Comparison of ENCODE assay signal across 11 mouse cellular contexts in genomic region chr16:44507027-44507929, GRCm38 (mm10). TPM values are rescaled to one million over a fixed set of nuclear protein-coding genes. Genes with fewer than 3 reads are reported as not detected.
DNase-seq lines count a peak whose midpoint lies in the region; ATAC-seq and TF ChIP-seq lines count a peak whose summit lies in the region.
"Had no signal": no experiment of that assay in that cellular context is flagged by ENCODE, and none has a peak within 500 bp of the region (broad histone marks: within the 10 kb centered on the region; RNA-seq: fewer than 3 reads in every experiment).

No protein-coding gene starts in this region.

- H3K9ac ChIP-seq in lung, embryonic 14.5 days, result no peak overlapping the region
- H3K9ac ChIP-seq in forebrain, embryonic 14.5 days (ENCODE audit: low read length), result no peak overlapping the region
- H3K9ac ChIP-seq in limb, embryonic 13.5 days, result no peak overlapping the region
- H3K9ac ChIP-seq in neural tube, embryonic 14.5 days (replicated peaks; ENCODE audit: low read depth, low read length), result no peak overlapping the region
- H3K9ac ChIP-seq: liver, embryonic 12.5 days had no signal

- ATAC-seq in lung, embryonic 14.5 days (ENCODE audit: insufficient read depth), result peak; percentile 84
- ATAC-seq in forebrain, embryonic 14.5 days, result peak; percentile 49
- no peak for ATAC-seq in limb, embryonic 13.5 days (ENCODE audit: low FRiP score, low read depth)
- ATAC-seq in neural tube, embryonic 14.5 days (ENCODE audit: low read depth), result peak; percentile 56; the same call in 1 of the 2 replicates
- ATAC-seq: liver, embryonic 12.5 days had no signal

- no peaks in the 10 kb centered on the region for H3K27me3 ChIP-seq in lung, embryonic 14.5 days (ENCODE audit: insufficient read depth, low read length)
- no peaks in the 10 kb centered on the region for H3K27me3 ChIP-seq in forebrain, embryonic 14.5 days (replicated peaks; ENCODE audit: control insufficient read depth, insufficient read depth, low read length)
- H3K27me3 ChIP-seq in limb, embryonic 13.5 days, result no peaks in the 10 kb centered on the region
- no peaks in the 10 kb centered on the region for H3K27me3 ChIP-seq in neural tube, embryonic 14.5 days (ENCODE audit: control insufficient read depth, insufficient read depth, low read length)
- H3K27me3 ChIP-seq: CH12.LX; liver, embryonic 12.5 days had no signal

- WGBS in lung, embryonic 14.5 days, result 32% methylated on average over 10 of the region's 10 CpGs
- 65% methylated on average over 10 of the region's 10 CpGs for WGBS in lung, adult 2 months
- 55% methylated on average over 10 of the region's 10 CpGs for WGBS in forebrain, embryonic 14.5 days
- 39% methylated on average over 10 of the region's 10 CpGs for WGBS in limb, embryonic 13.5 days
- 74% methylated on average over 10 of the region's 10 CpGs for WGBS in neural tube, embryonic 14.5 days

- DNase-seq in lung, embryonic 14.5 days, result peak; percentile 92
- no peak for DNase-seq in lung, adult 2 months
- peak; percentile 56 for DNase-seq in forebrain, embryonic 14.5 days (ENCODE audit: low spot score)
- no peak for DNase-seq in layer of hippocampus, adult 9-11 months
- DNase-seq in retina, embryonic 14.5 days (ENCODE audit: low spot score), result no peak
- DNase-seq: gastrocnemius, postnatal 10 days; heart, postnatal 10 days had no signal

- peaks cover 53% of the 10 kb centered on the region for H3K36me3 ChIP-seq in lung, embryonic 14.5 days (ENCODE audit: insufficient read depth)
- H3K36me3 ChIP-seq in forebrain, embryonic 14.5 days (ENCODE audit: control insufficient read depth, insufficient read depth, low read length), result peaks cover 39% of the 10 kb centered on the region
- H3K36me3 ChIP-seq in limb, embryonic 13.5 days, result peaks cover 87% of the 10 kb centered on the region
- no peaks in the 10 kb centered on the region for H3K36me3 ChIP-seq in neural tube, embryonic 14.5 days (ENCODE audit: control insufficient read depth, insufficient read depth, low read length)
- H3K36me3 ChIP-seq: liver, embryonic 12.5 days had no signal

- no peak for TF ChIP-seq CTCF in lung, embryonic 14.5 days (IDR thresholded peaks at IDR 0.05; ENCODE audit: low read depth)
- no peak for TF ChIP-seq CTCF in lung, adult 2 months (IDR thresholded peaks at IDR 0.05; ENCODE audit: insufficient read depth, low read length)

- peak overlapping the region; percentile 71 for H3K27ac ChIP-seq in lung, embryonic 14.5 days (ENCODE audit: low read depth)
- H3K27ac ChIP-seq in forebrain, embryonic 14.5 days (ENCODE audit: low read depth, low read length), result peak overlapping the region; percentile 66; the same call in 1 of the 2 replicates
- H3K27ac ChIP-seq in limb, embryonic 13.5 days, result peak overlapping the region; percentile 70
- H3K27ac ChIP-seq in neural tube, embryonic 14.5 days (ENCODE audit: low read depth, low read length), result no peak overlapping the region
- H3K27ac ChIP-seq: liver, embryonic 12.5 days had no signal

- peaks cover 25% of the 10 kb centered on the region for H3K4me1 ChIP-seq in lung, embryonic 14.5 days (ENCODE audit: insufficient read depth)
- no peaks in the 10 kb centered on the region; the same call in 1 of the 2 replicates for H3K4me1 ChIP-seq in lung, adult 2 months (ENCODE audit: control insufficient read depth, insufficient read depth, low read length)
- peaks cover 9% of the 10 kb centered on the region for H3K4me1 ChIP-seq in forebrain, embryonic 14.5 days (ENCODE audit: control insufficient read depth, insufficient read depth, low read length)
- peaks cover 51% of the 10 kb centered on the region for H3K4me1 ChIP-seq in limb, embryonic 13.5 days
- no peaks in the 10 kb centered on the region for H3K4me1 ChIP-seq in neural tube, embryonic 14.5 days (ENCODE audit: control insufficient read depth, insufficient read depth, low read length)
- H3K4me1 ChIP-seq: liver, embryonic 12.5 days had no signal

- no peak for TF ChIP-seq POLR2A in lung, adult 2 months (IDR thresholded peaks at IDR 0.05; ENCODE audit: borderline replicate concordance, extremely low read depth, low read depth, low read length)

- H3K4me2 ChIP-seq in lung, embryonic 14.5 days, result no peak overlapping the region
- H3K4me2 ChIP-seq in forebrain, embryonic 14.5 days (ENCODE audit: low read length), result no peak overlapping the region
- no peak overlapping the region for H3K4me2 ChIP-seq in limb, embryonic 13.5 days (replicated peaks)
- no peak overlapping the region for H3K4me2 ChIP-seq in neural tube, embryonic 14.5 days (ENCODE audit: low read depth, low read length)
- H3K4me2 ChIP-seq: liver, embryonic 12.5 days had no signal

- H3K9me3 ChIP-seq in lung, embryonic 14.5 days (ENCODE audit: low read depth, low read length), result no peaks in the 10 kb centered on the region
- peaks cover 4% of the 10 kb centered on the region; the same call in 1 of the 2 replicates for H3K9me3 ChIP-seq in forebrain, embryonic 14.5 days (replicated peaks; ENCODE audit: control insufficient read depth, low read length)
- peaks cover 11% of the 10 kb centered on the region; the same call in 1 of the 2 replicates for H3K9me3 ChIP-seq in limb, embryonic 13.5 days
- H3K9me3 ChIP-seq in neural tube, embryonic 14.5 days (ENCODE audit: control insufficient read depth, low read length), result no peaks in the 10 kb centered on the region
- H3K9me3 ChIP-seq: liver, embryonic 12.5 days had no signal

- H3K4me3 ChIP-seq in lung, embryonic 14.5 days (ENCODE audit: low read depth, low read length), result no peak overlapping the region
- H3K4me3 ChIP-seq in lung, adult 2 months (replicated peaks; ENCODE audit: extremely low read depth, low read depth, low read length), result no peak overlapping the region
- no peak overlapping the region for H3K4me3 ChIP-seq in forebrain, embryonic 14.5 days (ENCODE audit: low read depth, low read length)
- H3K4me3 ChIP-seq in limb, embryonic 13.5 days, result no peak overlapping the region
- H3K4me3 ChIP-seq in neural tube, embryonic 14.5 days (ENCODE audit: low read depth, low read length), result no peak overlapping the region
- H3K4me3 ChIP-seq: liver, embryonic 12.5 days had no signal

RNA-seq across cellular contexts. Expression of gene Boc, which starts 51.4 kb away (rescaled TPM):
- 36.4 and 38.8 TPM in 2 replicates for polyA plus RNA-seq in lung, embryonic 14.5 days (2014; fragmentation: Nextera tagmentation; extraction: Ambion mirVana)
- 22.2 and 23.4 TPM in 2 replicates for polyA plus RNA-seq in lung, adult 2 months (2012; rRNA removed)
- 11.5 and 13.3 TPM in 2 replicates for polyA plus RNA-seq in forebrain, embryonic 14.5 days (2014; fragmentation: Nextera tagmentation; extraction: Ambion mirVana)
- 58.7 and 63.5 TPM in 2 replicates for polyA plus RNA-seq in limb, embryonic 13.5 days (2015; fragmentation: Nextera tagmentation; extraction: Ambion mirVana)
- 7.8 and 9.9 TPM in 2 replicates for polyA plus RNA-seq in neural tube, embryonic 14.5 days (2014; fragmentation: Nextera tagmentation; extraction: Ambion mirVana)

Comparison
In these comparisons a context has a peak if more than half of its experiments do, and no peak if none do; other contexts are left out.
1. DNase-seq: peak in lung, embryonic 14.5 days (single experiment) and forebrain, embryonic 14.5 days (single experiment); none in lung, adult 2 months (single experiment), layer of hippocampus, adult 9-11 months (single experiment) and retina, embryonic 14.5 days (single experiment).